Mouse (Mus musculus) frontal cortex, postnatal 25 days (tissue): ENCODE measurements around the gene Taar1.

ENCODE experiments used
- DNase-seq, 2 experiments: peaks; one replicate each; pipeline ENCODE4 v3.0.0; 2022; ENCODE audit warnings: low spot score in 2 of 2

Gene Taar1

GRCm38 (mm10) chr10:23920056-23920455 is at the start of gene Taar1:
TSS of gene Taar1 (plus strand) at chr10:23920356.
- DNase-seq: no peak

GRCm38 (mm10) chr10:23880695-23881094 is 39.5 kb upstream of the Taar1 start:
- DNase-seq: no peak

GRCm38 (mm10) chr10:23884910-23885309 is 35.2 kb upstream of the Taar1 start:
- DNase-seq: no peak

- no peak for DNase-seq
Measured at GRCm38 (mm10) chr10:23886060-23886459, 34.1 kb upstream of the Taar1 start.

GRCm38 (mm10) chr10:23892987-23893386 is 27.2 kb upstream of the Taar1 start:
- no peak for DNase-seq

GRCm38 (mm10) chr10:23894601-23895349 is 25.4 kb upstream of the Taar1 start, which contains the start of gene Vnn1:
TSS of gene Vnn1 (plus strand) at chr10:23894688.
- DNase-seq: no peak

- DNase-seq: no peak
Measured at GRCm38 (mm10) chr10:23895376-23895775, 24.8 kb upstream of the Taar1 start.

GRCm38 (mm10) chr10:23901119-23901518 is 19.0 kb upstream of the Taar1 start:
- no peak for DNase-seq

GRCm38 (mm10) chr10:23905661-23906060 is 14.5 kb upstream of the Taar1 start:
- DNase-seq: no peak

GRCm38 (mm10) chr10:23922468-23922867 is 2.3 kb downstream of the Taar1 start:
- DNase-seq: no peak

- DNase-seq: no peak
Measured at GRCm38 (mm10) chr10:23923941-23924340, 3.8 kb downstream of the Taar1 start.

- no peak for DNase-seq
Measured at GRCm38 (mm10) chr10:23937613-23938012, 17.5 kb downstream of the Taar1 start.

GRCm38 (mm10) chr10:23938312-23938711 is 18.2 kb downstream of the Taar1 start, which contains the start of gene Taar2:
TSS of gene Taar2 (plus strand) at chr10:23938572.
- DNase-seq: no peak

GRCm38 (mm10) chr10:23942465-23942864 is 22.3 kb downstream of the Taar1 start:
- DNase-seq: no peak

- DNase-seq: no peak
Measured at GRCm38 (mm10) chr10:23948026-23948425, 27.9 kb downstream of the Taar1 start.

- no peak for DNase-seq
Measured at GRCm38 (mm10) chr10:23949508-23950005, 29.4 kb downstream of the Taar1 start, which contains the start of gene Taar3. TSS of gene Taar3 (plus strand) at chr10:23949558.

- no peak for DNase-seq
Measured at GRCm38 (mm10) chr10:23951714-23952113, 31.6 kb downstream of the Taar1 start.

GRCm38 (mm10) chr10:23959071-23959470 is 38.9 kb downstream of the Taar1 start:
- no peak for DNase-seq

- DNase-seq: no peak
Measured at GRCm38 (mm10) chr10:23960444-23960915, 40.3 kb downstream of the Taar1 start, which contains the start of gene Taar4. TSS of gene Taar4 (plus strand) at chr10:23960494.

- DNase-seq: no peak
Measured at GRCm38 (mm10) chr10:23963444-23963843, 43.3 kb downstream of the Taar1 start.

- DNase-seq: no peak
Measured at GRCm38 (mm10) chr10:23964921-23965610, 44.9 kb downstream of the Taar1 start.

- no peak for DNase-seq
Measured at GRCm38 (mm10) chr10:23970656-23971165, 50.6 kb downstream of the Taar1 start, which contains the start of gene Taar5. TSS of gene Taar5 (plus strand) at chr10:23970706.
